Mouse (Mus musculus) hindbrain, embryonic 13.5 days (tissue): Measurements from ENCODE around the gene Fgfrl1. TPM values are rescaled to one million over a fixed set of nuclear protein-coding genes. Genes with fewer than 3 reads are reported as not detected.

Experiments used
- ATAC-seq: fragments of 200-750 bp; cut with Nextera tagmentation; 2 replicates; pipeline ENCODE4 v1.8.0; 2017; ENCODE audit warnings: moderate TSS enrichment; ENCODE audit not compliant: low FRiP score
- H3K27ac ChIP-seq: fragments of 300-500 bp; sonication (generic); 2 replicates; pipeline ENCODE4 v1.5.1; 2015; ENCODE audit warnings: inconsistent platforms, mild to moderate bottlenecking, moderate library complexity
- H3K27me3 ChIP-seq: fragments of 300-500 bp; sonication (generic); 2 replicates; pipeline ENCODE4 v1.6.1; 2015; ENCODE audit warnings: mild to moderate bottlenecking, inconsistent platforms
- H3K36me3 ChIP-seq: fragments of 300-500 bp; sonication (generic); 2 replicates; pipeline ENCODE4 v1.6.1; 2015; ENCODE audit warnings: mild to moderate bottlenecking, inconsistent platforms
- H3K4me1 ChIP-seq: fragments of 300-500 bp; sonication (generic); replicated peaks from 2 replicates; pipeline ENCODE4 v1.6.1; 2015; ENCODE audit warnings: inconsistent platforms
- H3K4me2 ChIP-seq: fragments of 300-500 bp; sonication (generic); 2 replicates; pipeline ENCODE4 v1.6.1; 2015; ENCODE audit warnings: inconsistent platforms, mild to moderate bottlenecking, moderate library complexity
- H3K4me3 ChIP-seq: fragments of 300-500 bp; sonication (generic); 2 replicates; pipeline ENCODE4 v1.5.1; 2015; ENCODE audit warnings: mild to moderate bottlenecking, inconsistent platforms
- H3K9ac ChIP-seq: fragments of 300-500 bp; sonication (generic); 2 replicates; pipeline ENCODE4 v1.6.1; 2015; ENCODE audit warnings: mild to moderate bottlenecking, inconsistent platforms
- H3K9me3 ChIP-seq: fragments of 300-500 bp; sonication (generic); 2 replicates; pipeline ENCODE4 v1.6.1; 2016; ENCODE audit warnings: inconsistent platforms
- WGBS: fragments of 180-500 bp; shearing (Covaris S2); methylation state at CpG from one replicate; pipeline ENCODE4 v1.1.7; 2015; 5-methylcytosine and 5-hydroxymethylcytosine counted together
- polyA plus RNA-seq: library from polyadenylated mRNA; unstranded; fragments of >200 nt; fragmentation: Nextera tagmentation; extraction: Ambion mirVana; gene quantifications from 2 replicates; pipeline ENCODE4 v1.2.1, GENCODE M21; 2015

Fgfrl1 gene
- polyA plus RNA-seq, 1 experiment from 2014 or later = 4.7 TPM

DNA sequence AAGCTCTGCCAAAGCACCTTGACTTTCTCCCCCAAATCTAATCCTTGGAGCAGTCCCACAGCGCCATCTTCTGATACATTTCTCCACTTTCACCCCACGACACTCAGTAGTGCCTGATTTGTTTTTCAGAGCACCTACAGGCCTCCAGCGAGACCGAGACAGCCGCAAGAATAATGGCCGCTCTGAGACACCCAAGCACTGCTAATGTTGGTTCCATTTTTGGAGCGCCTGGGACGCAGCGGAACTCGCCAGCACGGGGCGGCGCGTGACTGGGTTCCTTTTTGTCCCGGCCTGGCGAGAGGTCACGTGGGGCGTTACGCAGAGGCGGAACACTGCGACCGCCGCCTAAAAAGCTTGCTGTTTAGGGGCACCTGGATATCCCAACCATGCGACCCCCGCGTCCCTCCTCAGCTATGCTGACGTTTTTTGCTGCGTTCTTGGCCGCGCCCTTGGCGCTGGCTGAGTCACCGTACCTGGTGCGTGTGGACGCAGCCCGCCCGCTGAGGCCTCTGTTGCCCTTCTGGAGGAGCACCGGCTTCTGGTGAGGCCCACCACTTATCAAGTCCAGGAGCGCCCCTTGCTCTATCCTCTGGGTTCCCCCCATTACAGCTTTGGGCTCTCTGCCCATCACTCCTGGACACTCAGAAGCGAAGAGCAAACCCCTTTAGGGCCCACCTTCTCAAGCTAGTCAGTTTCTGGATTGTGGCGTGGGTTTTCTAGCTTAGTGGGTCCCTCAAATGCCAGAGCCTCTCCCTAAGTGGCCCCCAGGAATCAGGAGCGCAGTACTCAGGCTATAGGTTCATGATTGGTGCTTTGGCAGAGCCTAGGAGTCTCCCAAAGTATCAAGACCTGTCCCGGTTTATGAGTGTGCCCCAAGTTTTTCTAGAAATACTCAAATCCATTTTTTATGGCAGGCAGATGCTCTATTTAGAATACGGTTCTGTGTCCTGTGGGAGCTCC lies 22.9 kb upstream of the Fgfrl1 start, which contains the start of gene Dgkq:
Gene Dgkq (minus strand): TSS at position 696 of the 960 bp plus-strand sequence.
- H3K36me3 ChIP-seq = peaks cover 27% of the 10 kb centered on the region
- H3K4me2 ChIP-seq = peak within 1 kb of the TSS; percentile 69
- WGBS = 7% methylated on average over 43 of the region's 43 CpGs
- peak within 1 kb of the TSS; percentile 82 for H3K9ac ChIP-seq
- 0 out of 2 replicates have a peak, but pooled peaks cover 9% of the 10 kb centered on the region for H3K27me3 ChIP-seq
- peaks cover 22% of the 10 kb centered on the region for H3K4me1 ChIP-seq
- no peaks in the 10 kb centered on the region for H3K9me3 ChIP-seq
- peak within 1 kb of the TSS; percentile 52 for H3K4me3 ChIP-seq
- ATAC-seq = peak; percentile 81
- H3K27ac ChIP-seq = peak within 1 kb of the TSS; percentile 87

- H3K27ac ChIP-seq = no peak overlapping the region; the same call in 1 of the 2 replicates
- H3K4me2 ChIP-seq = peak overlapping the region; percentile 69
- H3K4me3 ChIP-seq = no peak overlapping the region
- 86% methylated on average over 9 of the region's 9 CpGs for WGBS
- H3K9me3 ChIP-seq = no peaks in the 10 kb centered on the region
- peak overlapping the region; percentile 82; the same call in 1 of the 2 replicates for H3K9ac ChIP-seq
- ATAC-seq = peak; percentile 18; the same call in 1 of the 2 replicates
- 0 out of 2 replicates have a peak, but pooled peaks cover 5% of the 10 kb centered on the region for H3K27me3 ChIP-seq
- peaks cover 22% of the 10 kb centered on the region for H3K4me1 ChIP-seq
- peaks cover 27% of the 10 kb centered on the region for H3K36me3 ChIP-seq
These were observed 22.2 kb upstream of the Fgfrl1 start for GRCm38 (mm10) chr5:108669986-108670385.

DNA sequence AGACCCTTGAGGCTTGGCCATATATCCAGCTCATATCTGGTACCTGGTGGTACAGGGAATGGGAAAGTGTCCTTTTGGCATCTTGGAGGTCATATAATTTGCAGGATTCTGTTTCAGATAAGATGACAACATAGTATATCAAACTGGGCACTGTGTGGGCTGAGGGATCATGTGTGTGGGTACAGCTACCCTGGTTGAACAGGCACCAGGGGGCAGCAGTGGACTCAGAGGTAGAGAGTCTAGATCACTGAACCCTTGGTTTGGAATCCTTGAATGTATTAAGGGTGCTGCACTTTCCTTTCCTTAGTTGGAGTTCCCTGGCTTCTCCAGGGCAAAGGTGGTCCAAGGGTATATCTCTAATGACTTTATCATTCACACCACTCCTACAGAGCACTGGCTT lies 21.4 kb upstream of the Fgfrl1 start:
- Histone ChIP-seq H3K4me3 (no peak overlapping the region), H3K27ac (no peak overlapping the region), H3K4me2 (no peak overlapping the region), H3K9ac (no peak overlapping the region), H3K4me1 (peaks cover 22% of the 10 kb centered on the region), H3K36me3 (peaks cover 27% of the 10 kb centered on the region), H3K9me3 (no peaks in the 10 kb centered on the region), H3K27me3 (0 out of 2 replicates have a peak, but pooled peaks cover 3% of the 10 kb centered on the region)
- no peak for ATAC-seq

DNA sequence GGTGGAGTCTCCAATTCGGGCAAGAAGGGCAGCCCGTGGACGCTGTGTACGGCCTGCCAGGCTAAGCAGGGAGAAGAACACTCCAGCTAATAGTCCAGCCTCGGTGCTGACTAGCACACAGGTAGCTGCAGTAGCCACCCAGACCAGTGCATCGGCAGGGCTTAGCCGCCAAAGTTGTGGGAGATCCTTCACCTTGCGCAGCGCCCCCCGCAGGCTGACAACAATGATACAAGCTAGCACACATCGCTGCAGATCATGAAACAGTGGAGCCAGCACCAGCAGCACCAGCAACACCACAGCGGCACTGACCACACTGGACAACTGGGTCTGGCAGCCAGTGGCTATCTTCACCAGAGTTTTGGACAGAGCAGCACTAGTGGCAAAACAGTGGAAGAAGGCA lies 20.4 kb upstream of the Fgfrl1 start:
- H3K36me3 ChIP-seq = peaks cover 27% of the 10 kb centered on the region
- no peaks in the 10 kb centered on the region for H3K27me3 ChIP-seq
- no peak overlapping the region for H3K4me3 ChIP-seq
- no peak overlapping the region for H3K4me2 ChIP-seq
- no peak overlapping the region for H3K27ac ChIP-seq
- no peak for ATAC-seq
- 95% methylated on average over 12 of the region's 12 CpGs for WGBS
- H3K4me1 ChIP-seq = peaks cover 26% of the 10 kb centered on the region
- no peaks in the 10 kb centered on the region for H3K9me3 ChIP-seq
- H3K9ac ChIP-seq = no peak overlapping the region

GRCm38 (mm10) chr5:108674624-108675023 lies 17.6 kb upstream of the Fgfrl1 start:
- 89% methylated on average over 2 of the region's 2 CpGs for WGBS
- no peak for ATAC-seq

DNA sequence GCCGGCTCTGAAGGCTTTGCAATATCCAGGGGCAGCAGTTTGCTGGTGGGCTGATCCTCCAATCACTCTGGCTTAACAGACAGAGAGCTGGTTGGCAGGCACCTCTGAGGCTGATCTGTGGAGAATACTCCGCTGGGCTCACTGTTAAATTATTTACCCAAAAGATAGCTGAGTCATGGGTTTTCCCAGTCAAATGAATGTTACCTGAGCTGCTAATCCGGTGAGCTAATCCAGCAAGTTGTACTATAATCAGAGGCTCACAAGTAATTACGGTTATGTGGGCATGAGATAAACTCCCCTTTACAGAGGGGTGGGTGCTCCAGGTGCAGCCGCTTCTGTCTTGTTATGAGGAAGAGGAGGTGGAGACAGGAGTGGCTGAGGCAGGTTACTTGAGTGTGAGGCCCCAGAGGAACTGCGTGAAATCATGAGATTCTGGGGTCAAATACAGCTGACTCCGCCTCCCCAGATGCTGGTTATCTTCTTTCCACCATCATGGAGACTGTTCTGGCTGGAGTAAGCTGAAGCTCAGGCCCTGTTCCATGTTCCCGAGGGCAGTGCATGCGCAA lies 16.8 kb upstream of the Fgfrl1 start, which contains the start of gene Slc26a1:
Gene Slc26a1 (minus strand): TSS at position 319 of the 566 bp plus-strand sequence.
- H3K4me3 ChIP-seq = no peak within 1 kb of the TSS
- peaks cover 18% of the 10 kb centered on the region for H3K4me1 ChIP-seq
- H3K36me3 ChIP-seq = peaks cover 27% of the 10 kb centered on the region
- ATAC-seq = no peak
- 83% methylated on average over 9 of the region's 9 CpGs for WGBS
- H3K27me3 ChIP-seq = no peaks in the 10 kb centered on the region
- H3K4me2 ChIP-seq = no peak within 1 kb of the TSS
- no peak within 1 kb of the TSS for H3K9ac ChIP-seq
- no peaks in the 10 kb centered on the region for H3K9me3 ChIP-seq
- peak within 1 kb of the TSS; percentile 94; the same call in 1 of the 2 replicates for H3K27ac ChIP-seq

More at GRCm38 (mm10) chr5:108674624-108675023, 17.6 kb upstream of the Fgfrl1 start:
- Histone ChIP-seq H3K4me1 (peaks cover 25% of the 10 kb centered on the region), H3K27me3 (no peaks in the 10 kb centered on the region), H3K27ac (no peak overlapping the region), H3K9ac (no peak overlapping the region), H3K4me3 (no peak overlapping the region), H3K9me3 (no peaks in the 10 kb centered on the region), H3K4me2 (no peak overlapping the region), H3K36me3 (peaks cover 27% of the 10 kb centered on the region)

- H3K9me3 ChIP-seq = no peaks in the 10 kb centered on the region
- H3K4me2 ChIP-seq = peak overlapping the region; percentile 58
- peak overlapping the region; percentile 94 for H3K27ac ChIP-seq
- no peaks in the 10 kb centered on the region for H3K27me3 ChIP-seq
- peak; percentile 52 for ATAC-seq
- peaks cover 20% of the 10 kb centered on the region for H3K36me3 ChIP-seq
- 15% methylated on average over 5 of the region's 5 CpGs for WGBS
- H3K4me1 ChIP-seq = peaks cover 16% of the 10 kb centered on the region
- H3K4me3 ChIP-seq = peak overlapping the region; percentile 40
- H3K9ac ChIP-seq = peak overlapping the region; percentile 75
These were observed 15.2 kb upstream of the Fgfrl1 start for GRCm38 (mm10) chr5:108676772-108677498.

GRCm38 (mm10) chr5:108677605-108678295 lies 14.4 kb upstream of the Fgfrl1 start:
- Histone ChIP-seq H3K27ac (peak overlapping the region; percentile 94), H3K4me3 (peak overlapping the region; percentile 40)

GRCm38 (mm10) chr5:108678296-108678854 lies 13.8 kb upstream of the Fgfrl1 start:
- H3K27ac ChIP-seq = no peak overlapping the region
- ATAC-seq = no peak

More at GRCm38 (mm10) chr5:108677605-108678295, 14.4 kb upstream of the Fgfrl1 start:
- ATAC-seq = peak; percentile 88
- no peaks in the 10 kb centered on the region for H3K27me3 ChIP-seq
- peak overlapping the region; percentile 58 for H3K4me2 ChIP-seq
- peak overlapping the region; percentile 75 for H3K9ac ChIP-seq
- peaks cover 16% of the 10 kb centered on the region for H3K4me1 ChIP-seq
- no peaks in the 10 kb centered on the region for H3K9me3 ChIP-seq
- peaks cover 12% of the 10 kb centered on the region for H3K36me3 ChIP-seq
- 2% methylated on average over 25 of the region's 25 CpGs for WGBS

DNA sequence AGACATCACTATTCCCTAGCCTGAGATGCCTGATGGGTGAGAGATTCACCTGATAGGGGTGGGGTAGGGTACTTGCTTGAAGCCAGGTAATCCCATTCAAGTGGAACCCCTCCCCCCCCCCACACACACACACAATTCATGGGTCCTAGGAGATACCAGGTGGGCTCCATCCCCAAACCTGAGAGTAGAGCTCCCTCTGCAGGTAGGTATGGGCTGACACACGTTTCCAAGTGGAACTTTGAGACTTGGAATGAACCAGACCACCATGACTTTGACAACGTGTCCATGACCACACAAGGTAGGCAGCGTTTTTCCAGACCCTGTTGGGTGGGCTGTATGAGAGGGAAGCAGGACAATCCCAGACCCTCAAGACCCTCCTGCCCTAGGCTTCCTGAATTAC lies 12.3 kb upstream of the Fgfrl1 start:
- no peak overlapping the region for H3K4me2 ChIP-seq
- H3K27me3 ChIP-seq = no peaks in the 10 kb centered on the region
- no peak overlapping the region for H3K9ac ChIP-seq
- peaks cover 16% of the 10 kb centered on the region for H3K4me1 ChIP-seq
- no peak for ATAC-seq
- WGBS = 58% methylated on average over 3 of the region's 3 CpGs
- H3K27ac ChIP-seq = no peak overlapping the region
- no peaks in the 10 kb centered on the region for H3K36me3 ChIP-seq
- H3K9me3 ChIP-seq = no peaks in the 10 kb centered on the region
- H3K4me3 ChIP-seq = no peak overlapping the region

More at GRCm38 (mm10) chr5:108678296-108678854, 13.8 kb upstream of the Fgfrl1 start:
- Histone ChIP-seq H3K27me3 (no peaks in the 10 kb centered on the region), H3K36me3 (peaks cover 5% of the 10 kb centered on the region), H3K9ac (no peak overlapping the region; the same call in 1 of the 2 replicates), H3K4me3 (no peak overlapping the region), H3K4me2 (no peak overlapping the region), H3K9me3 (no peaks in the 10 kb centered on the region), H3K4me1 (peaks cover 16% of the 10 kb centered on the region)
- 92% methylated on average over 6 of the region's 6 CpGs for WGBS

- Histone ChIP-seq H3K9me3 (no peaks in the 10 kb centered on the region), H3K36me3 (no peaks in the 10 kb centered on the region), H3K4me2 (no peak overlapping the region), H3K9ac (no peak overlapping the region), H3K27me3 (no peaks in the 10 kb centered on the region), H3K27ac (no peak overlapping the region), H3K4me1 (peaks cover 16% of the 10 kb centered on the region), H3K4me3 (no peak overlapping the region)
- no peak for ATAC-seq
- 95% methylated on average over 6 of the region's 6 CpGs for WGBS
These were observed 11.3 kb upstream of the Fgfrl1 start for GRCm38 (mm10) chr5:108680871-108681270.
